Mouse (Mus musculus): ENCODE data around the gene Fam20b. TPM values are rescaled to one million over a fixed set of nuclear protein-coding genes. Genes with fewer than 3 reads are reported as not detected.

The Fam20b gene
- total and polyA plus RNA-seq, 2 experiments from 2014 or later: 29.6 to 53.7 TPM

DNA sequence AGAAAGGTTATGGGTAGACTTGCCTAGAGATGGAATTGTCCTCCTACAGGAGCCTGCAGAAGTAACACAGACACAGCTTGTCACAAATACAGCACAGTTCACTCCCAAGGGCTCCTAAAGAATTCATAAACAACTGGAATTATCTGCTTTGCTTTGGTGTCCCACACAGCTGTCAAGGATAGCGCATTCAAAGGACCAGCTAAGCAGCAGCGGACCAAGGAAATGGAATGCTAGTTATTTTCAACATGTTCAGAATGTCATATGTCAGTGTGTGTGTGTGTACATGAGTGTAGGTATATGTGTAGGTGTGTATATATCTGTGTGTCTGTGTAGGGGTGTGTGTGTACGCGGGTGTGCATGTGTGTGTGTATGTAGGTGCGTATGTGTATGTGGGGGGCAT lies 14.1 kb upstream of the Fam20b start:
- Histone ChIP-seq H3K36me3 (ENCODE audit: insufficient read depth, low read length) (no peaks in the 10 kb centered on the region), H3K4me3 (ENCODE audit: low read length) (no peak overlapping the region), H3K4me1 (ENCODE audit: insufficient read depth, low read length) (no peaks in the 10 kb centered on the region), H3K27me3 (ENCODE audit: insufficient read depth, low read length) (no peaks in the 10 kb centered on the region), H3K4me2 (ENCODE audit: low read depth, low read length) (no peak overlapping the region), H3K27ac (no peak overlapping the region), H3K9ac (replicated peaks; ENCODE audit: low read length) (no peak overlapping the region), H3K9me3 (ENCODE audit: low read length) (no peaks in the 10 kb centered on the region)
- WGBS: 93% methylated on average over 5 of the region's 5 CpGs
- ATAC-seq (no peak), DNase-seq (ENCODE audit: low spot score) (no peak)
- TF ChIP-seq CTCF (IDR thresholded peaks at IDR 0.05; ENCODE audit: low read depth): no peak

GRCm38 (mm10) chr1:156730802-156731201 lies 11.9 kb upstream of the Fam20b start:
- Histone ChIP-seq H3K27ac (no peak overlapping the region), H3K27me3 (ENCODE audit: insufficient read depth, low read length) (no peaks in the 10 kb centered on the region), H3K4me1 (ENCODE audit: insufficient read depth, low read length) (no peaks in the 10 kb centered on the region), H3K36me3 (ENCODE audit: insufficient read depth, low read length) (no peaks in the 10 kb centered on the region), H3K4me3 (ENCODE audit: low read length) (no peak overlapping the region), H3K4me2 (ENCODE audit: low read depth, low read length) (no peak overlapping the region), H3K9ac (replicated peaks; ENCODE audit: low read length) (no peak overlapping the region), H3K9me3 (ENCODE audit: low read length) (no peaks in the 10 kb centered on the region)
- TF ChIP-seq CTCF (IDR thresholded peaks at IDR 0.05; ENCODE audit: low read depth): peak; percentile 49
- ATAC-seq: no peak
- DNase-seq (ENCODE audit: low spot score): no peak
- WGBS: 62% methylated on average over 9 of the region's 9 CpGs

- ATAC-seq (no peak), DNase-seq (ENCODE audit: low spot score) (no peak)
- H3K27ac ChIP-seq: no peak overlapping the region
- no peaks in the 10 kb centered on the region for H3K4me1 ChIP-seq (ENCODE audit: insufficient read depth, low read length)
- no peak for TF ChIP-seq CTCF (IDR thresholded peaks at IDR 0.05; ENCODE audit: low read depth)
- H3K9ac ChIP-seq (replicated peaks; ENCODE audit: low read length): no peak overlapping the region
- H3K9me3 ChIP-seq (ENCODE audit: low read length): no peaks in the 10 kb centered on the region
- no peaks in the 10 kb centered on the region for H3K36me3 ChIP-seq (ENCODE audit: insufficient read depth, low read length)
- no peak overlapping the region for H3K4me3 ChIP-seq (ENCODE audit: low read length)
- H3K4me2 ChIP-seq (ENCODE audit: low read depth, low read length): no peak overlapping the region
- H3K27me3 ChIP-seq (ENCODE audit: insufficient read depth, low read length): no peaks in the 10 kb centered on the region
- WGBS: 83% methylated on average over 13 of the region's 14 CpGs
Observed at GRCm38 (mm10) chr1:156727234-156728108, 8.6 kb upstream of the Fam20b start.

DNA sequence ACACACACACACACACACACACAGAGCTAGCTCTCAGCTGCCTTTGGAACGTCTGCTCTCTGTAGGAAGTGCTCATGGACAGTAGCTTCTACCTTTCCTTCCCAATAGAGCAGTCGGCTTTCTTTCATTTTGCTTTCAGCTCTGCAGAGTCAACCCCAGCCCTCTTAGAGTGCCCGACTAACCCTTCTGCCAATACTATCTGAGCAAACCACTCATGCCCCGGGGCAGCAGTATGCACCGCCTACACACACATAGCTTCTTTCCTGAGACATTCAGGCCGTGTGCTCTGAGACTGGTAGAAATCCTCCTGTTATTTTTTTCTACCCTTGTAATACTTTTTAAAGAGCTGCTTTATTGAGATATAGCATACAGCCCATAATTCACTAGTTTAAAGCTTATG lies 3.2 kb upstream of the Fam20b start:
- DNase-seq (ENCODE audit: low spot score) (no peak), ATAC-seq (no peak)
- 64% methylated on average over 6 of the region's 6 CpGs for WGBS

GRCm38 (mm10) chr1:156720046-156720445 lies 1.2 kb upstream of the Fam20b start:
- WGBS: 51% methylated on average over 4 of the region's 4 CpGs
- no peak for ATAC-seq
- no peak for TF ChIP-seq CTCF (IDR thresholded peaks at IDR 0.05; ENCODE audit: low read depth)

More for the DNA sequence above, 3.2 kb upstream of the Fam20b start:
- no peak for TF ChIP-seq CTCF (IDR thresholded peaks at IDR 0.05; ENCODE audit: low read depth)
- no peak overlapping the region for H3K9ac ChIP-seq (replicated peaks; ENCODE audit: low read length)
- H3K36me3 ChIP-seq (ENCODE audit: insufficient read depth, low read length): no peaks in the 10 kb centered on the region
- H3K4me1 ChIP-seq (ENCODE audit: insufficient read depth, low read length): 0 out of 2 replicates have a peak, but pooled peaks cover 3% of the 10 kb centered on the region
- H3K27me3 ChIP-seq (ENCODE audit: insufficient read depth, low read length): no peaks in the 10 kb centered on the region
- H3K4me2 ChIP-seq (ENCODE audit: low read depth, low read length): no peak overlapping the region
- H3K4me3 ChIP-seq (ENCODE audit: low read length): no peak overlapping the region
- H3K9me3 ChIP-seq (ENCODE audit: low read length): no peaks in the 10 kb centered on the region
- no peak overlapping the region for H3K27ac ChIP-seq

DNA sequence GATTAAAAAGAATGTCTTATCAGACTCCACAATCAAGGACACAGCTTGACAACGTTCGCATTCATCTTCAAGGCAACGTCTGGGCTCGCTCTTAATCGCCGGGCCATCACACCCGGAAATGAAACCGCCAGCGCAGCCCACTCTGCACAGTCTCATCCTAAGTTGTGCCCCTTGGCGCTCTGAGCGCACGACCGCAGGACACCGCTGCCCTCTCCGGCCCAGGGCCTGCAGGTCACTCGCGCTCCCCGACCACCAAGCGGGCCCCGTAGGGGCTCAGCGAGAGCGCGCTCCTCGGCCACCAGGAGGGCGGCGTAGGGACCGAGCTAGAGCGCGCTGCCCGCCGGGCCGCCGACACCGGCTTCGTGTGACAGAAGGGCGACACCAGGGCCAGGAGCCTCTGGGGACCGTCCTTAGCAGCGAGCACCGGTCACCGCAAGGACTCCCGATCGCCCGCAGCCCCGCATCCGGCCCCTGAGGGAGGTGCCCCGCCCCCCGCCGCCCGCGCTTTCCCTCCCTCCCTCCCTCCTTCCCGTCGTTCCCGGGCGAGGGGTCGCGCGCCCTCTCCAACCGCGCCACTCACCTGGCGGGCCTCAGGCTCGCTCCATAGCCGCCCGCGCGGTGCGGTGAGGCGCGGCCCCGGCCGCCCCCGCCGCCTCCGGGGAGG lies 468 bp downstream of the Fam20b start:
- TF ChIP-seq CTCF (IDR thresholded peaks at IDR 0.05; ENCODE audit: low read depth): no peak
- Histone ChIP-seq H3K27me3 (ENCODE audit: insufficient read depth, low read length) (no peaks in the 10 kb centered on the region), H3K4me2 (ENCODE audit: low read depth, low read length) (peak overlapping the region; percentile 60), H3K9ac (replicated peaks; ENCODE audit: low read length) (peak overlapping the region; percentile 82), H3K27ac (peak overlapping the region; percentile 93), H3K4me3 (ENCODE audit: low read length) (peak overlapping the region; percentile 88), H3K9me3 (ENCODE audit: low read length) (no peaks in the 10 kb centered on the region), H3K4me1 (ENCODE audit: insufficient read depth, low read length) (0 out of 2 replicates have a peak, but pooled peaks cover 3% of the 10 kb centered on the region), H3K36me3 (ENCODE audit: insufficient read depth, low read length) (no peaks in the 10 kb centered on the region)
- DNase-seq (ENCODE audit: low spot score): peak; percentile 68
- 1% methylated on average over 52 of the region's 73 CpGs for WGBS
- peak; percentile 89 for ATAC-seq

More at GRCm38 (mm10) chr1:156720046-156720445, 1.2 kb upstream of the Fam20b start:
- Histone ChIP-seq H3K27me3 (ENCODE audit: insufficient read depth, low read length) (no peaks in the 10 kb centered on the region), H3K27ac (no peak overlapping the region), H3K9ac (replicated peaks; ENCODE audit: low read length) (no peak overlapping the region), H3K4me3 (ENCODE audit: low read length) (no peak overlapping the region), H3K4me2 (ENCODE audit: low read depth, low read length) (peak overlapping the region; percentile 60; the same call in 1 of the 2 replicates), H3K36me3 (ENCODE audit: insufficient read depth, low read length) (no peaks in the 10 kb centered on the region), H3K9me3 (ENCODE audit: low read length) (no peaks in the 10 kb centered on the region), H3K4me1 (ENCODE audit: insufficient read depth, low read length) (0 out of 2 replicates have a peak, but pooled peaks cover 3% of the 10 kb centered on the region)
- no peak for DNase-seq (ENCODE audit: low spot score)
